Mouse (Mus musculus) lung, adult 18-20 months (tissue): Measurements from ENCODE around the gene Tsks.

Experiments used
- DNase-seq, 2 experiments: peaks; one replicate each; pipeline ENCODE4 v3.0.0; 2022; ENCODE audit warnings: mixed read lengths in 2 of 2

Tsks gene

GRCm38 (mm10) chr7:44942904-44943303 is at the start of gene Tsks:
Gene Tsks (plus strand): TSS chr7:44943204.
- no peak for DNase-seq

GRCm38 (mm10) chr7:44894175-44894574 is 48.8 kb upstream of the Tsks start:
- no peak for DNase-seq

- no peak for DNase-seq
These were observed 47.8 kb upstream of the Tsks start for GRCm38 (mm10) chr7:44895206-44895592.

- DNase-seq = peak; percentile 93 to 95
These were observed 47.2 kb upstream of the Tsks start, which contains the start of gene Fuz for GRCm38 (mm10) chr7:44895593-44896434. Gene Fuz (plus strand): TSS chr7:44896079.

- no peak for DNase-seq
These were observed 46.5 kb upstream of the Tsks start for GRCm38 (mm10) chr7:44896499-44896898.

GRCm38 (mm10) chr7:44898607-44899006 is 44.4 kb upstream of the Tsks start:
- DNase-seq = peak in 1 of 2 experiments; percentile 33

GRCm38 (mm10) chr7:44900632-44901031 is 42.4 kb upstream of the Tsks start:
- DNase-seq = no peak

- DNase-seq = peak; percentile 43 to 50
These were observed 41.7 kb upstream of the Tsks start for GRCm38 (mm10) chr7:44901230-44901722.

GRCm38 (mm10) chr7:44905430-44905829 is 37.6 kb upstream of the Tsks start:
- no peak for DNase-seq

- DNase-seq = no peak
These were observed 34.1 kb upstream of the Tsks start for GRCm38 (mm10) chr7:44908706-44909476.

- no peak for DNase-seq
These were observed 28.6 kb upstream of the Tsks start for GRCm38 (mm10) chr7:44914396-44914795.

- DNase-seq = no peak
These were observed 27.7 kb upstream of the Tsks start for GRCm38 (mm10) chr7:44915314-44915713.

GRCm38 (mm10) chr7:44916191-44916590 is 26.8 kb upstream of the Tsks start:
- DNase-seq = no peak

- DNase-seq = peak in 1 of 2 experiments; percentile 35
These were observed 26.1 kb upstream of the Tsks start for GRCm38 (mm10) chr7:44916881-44917280.

- DNase-seq = no peak
These were observed 24.8 kb upstream of the Tsks start for GRCm38 (mm10) chr7:44918219-44918618.

GRCm38 (mm10) chr7:44919127-44919526 is 23.9 kb upstream of the Tsks start:
- no peak for DNase-seq

- DNase-seq = no peak
These were observed 20.5 kb upstream of the Tsks start for GRCm38 (mm10) chr7:44922530-44922929.

GRCm38 (mm10) chr7:44925468-44925867 is 17.5 kb upstream of the Tsks start:
- peak in 1 of 2 experiments; percentile 33 for DNase-seq

GRCm38 (mm10) chr7:44928570-44928969 is 14.4 kb upstream of the Tsks start:
- DNase-seq = no peak

- peak; percentile 100 for DNase-seq
These were observed 13.5 kb upstream of the Tsks start, which contains the start of gene Ap2a1 for GRCm38 (mm10) chr7:44929204-44930151. Gene Ap2a1 (minus strand): TSS chr7:44929496.

- no peak for DNase-seq
These were observed 4.3 kb upstream of the Tsks start for GRCm38 (mm10) chr7:44938680-44939079.

GRCm38 (mm10) chr7:44949922-44950321 is 6.9 kb downstream of the Tsks start:
- no peak for DNase-seq
